Mouse (Mus musculus) urinary bladder, postnatal 25 days (tissue): Measurements from ENCODE around the gene Odf3b.

Experiments used
- DNase-seq: peaks from one replicate; pipeline ENCODE4 v3.0.0; 2022; ENCODE audit warnings: low spot score

Gene Odf3b

GRCm38 (mm10) chr15:89334774-89335537 is 44.1 kb downstream of the Odf3b start:
- DNase-seq = no peak

- DNase-seq = no peak
These were observed 44.8 kb downstream of the Odf3b start, which contains the start of gene Miox for GRCm38 (mm10) chr15:89334271-89334670. TSS of gene Miox (plus strand) at chr15:89334398.
